Comparison of ENCODE assay signal across 9 mouse cellular contexts in the genomic region with DNA sequence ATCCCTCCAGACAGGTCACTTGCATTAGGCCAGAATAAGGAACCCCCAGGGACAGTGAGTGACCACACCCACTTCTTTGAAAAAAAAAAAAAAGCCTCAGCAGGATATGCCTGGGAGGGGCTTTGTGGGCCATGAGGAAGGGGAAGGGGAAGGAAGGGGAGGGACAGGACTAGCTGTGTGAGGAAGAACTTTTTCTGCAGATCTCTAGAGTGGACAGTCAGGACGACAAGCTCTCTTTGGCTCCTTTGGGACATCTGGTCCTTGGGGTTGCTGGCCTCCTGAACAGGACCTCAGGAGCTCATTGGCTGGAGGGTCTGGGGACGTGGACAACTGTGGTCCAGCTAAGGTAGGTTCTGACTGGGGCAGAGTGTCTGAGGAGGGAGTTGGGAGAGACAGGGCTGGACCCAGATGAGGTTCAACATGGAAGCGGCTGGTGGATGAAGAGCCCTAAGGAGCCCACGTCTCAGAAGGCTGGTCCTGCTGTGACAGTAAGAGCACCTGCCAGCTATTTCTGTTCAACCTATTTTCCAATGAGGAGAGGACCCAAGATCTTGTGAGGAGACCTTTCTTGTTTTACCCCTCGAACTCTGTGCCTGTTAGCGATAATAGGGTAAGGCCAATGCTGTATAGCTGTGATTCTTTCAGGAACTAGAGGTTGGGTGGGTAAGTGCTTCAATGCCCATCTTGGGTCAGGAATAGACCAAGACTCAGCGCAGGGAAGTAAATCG. TPM values are rescaled to one million over a fixed set of nuclear protein-coding genes. Genes with fewer than 3 reads are reported as not detected.
DNase-seq lines count a peak whose midpoint lies in the region; ATAC-seq lines count a peak whose summit lies in the region.
"Had no signal": no experiment of that assay in that cellular context is flagged by ENCODE, and none has a peak within 500 bp of the region (broad histone marks: within the 10 kb centered on the region; RNA-seq: fewer than 3 reads in every experiment).

A gene (plus strand): TSS at position 118 of the 728 bp plus-strand sequence.

- WGBS in hindbrain, embryonic 10.5 days: 86% methylated on average over 8 of the region's 8 CpGs
- 88% methylated on average over 8 of the region's 8 CpGs for WGBS in hindbrain, embryonic 12.5 days
- 81% methylated on average over 8 of the region's 8 CpGs for WGBS in heart, embryonic 16.5 days
- WGBS in limb, embryonic 15.5 days: 78% methylated on average over 8 of the region's 8 CpGs

- H3K9me3 ChIP-seq in hindbrain, embryonic 10.5 days: no peaks in the 10 kb centered on the region
- H3K9me3 ChIP-seq in hindbrain, embryonic 12.5 days (replicated peaks): no peaks in the 10 kb centered on the region
- no peaks in the 10 kb centered on the region for H3K9me3 ChIP-seq in heart, embryonic 16.5 days (replicated peaks; ENCODE audit: control insufficient read depth, low read length)
- no peaks in the 10 kb centered on the region for H3K9me3 ChIP-seq in limb, embryonic 15.5 days
- H3K9me3 ChIP-seq: embryonic facial prominence, embryonic 12.5 days had no signal

- no peak within 1 kb of the TSS for H3K9ac ChIP-seq in hindbrain, embryonic 12.5 days
- peak within 1 kb of the TSS; percentile 2; the same call in 1 of the 2 replicates for H3K9ac ChIP-seq in heart, embryonic 16.5 days (ENCODE audit: low read length)
- no peak within 1 kb of the TSS for H3K9ac ChIP-seq in limb, embryonic 15.5 days
- H3K9ac ChIP-seq: embryonic facial prominence, embryonic 12.5 days had no signal

- no peak within 1 kb of the TSS; the same call in 1 of the 2 replicates for H3K4me2 ChIP-seq in hindbrain, embryonic 12.5 days (replicated peaks)
- H3K4me2 ChIP-seq in heart, embryonic 16.5 days (ENCODE audit: low read depth, low read length): peak within 1 kb of the TSS; percentile 35
- peak within 1 kb of the TSS; percentile 5; the same call in 1 of the 2 replicates for H3K4me2 ChIP-seq in limb, embryonic 15.5 days
- H3K4me2 ChIP-seq: embryonic facial prominence, embryonic 12.5 days had no signal

- DNase-seq in hindbrain, embryonic 10.5 days (ENCODE audit: low spot score): no peak
- no peak for DNase-seq in urinary bladder, postnatal 10 days (ENCODE audit: low spot score)
- no peak for DNase-seq in spleen, adult 12 weeks (ENCODE audit: low spot score)
- DNase-seq in layer of hippocampus, postnatal 25 days (ENCODE audit: extremely low spot score in 1 of 2, low spot score in 1 of 2): no peak

- H3K27ac ChIP-seq in hindbrain, embryonic 10.5 days: 0 out of 2 replicates have a peak within 1 kb of the TSS, but pooled peaks have one; percentile 16
- H3K27ac ChIP-seq in hindbrain, embryonic 12.5 days: no peak within 1 kb of the TSS
- no peak within 1 kb of the TSS for H3K27ac ChIP-seq in heart, embryonic 16.5 days (ENCODE audit: low read length)
- H3K27ac ChIP-seq in limb, embryonic 15.5 days: no peak within 1 kb of the TSS
- H3K27ac ChIP-seq: embryonic facial prominence, embryonic 12.5 days had no signal

- no peaks in the 10 kb centered on the region for H3K36me3 ChIP-seq in hindbrain, embryonic 10.5 days
- no peaks in the 10 kb centered on the region for H3K36me3 ChIP-seq in hindbrain, embryonic 12.5 days
- no peaks in the 10 kb centered on the region for H3K36me3 ChIP-seq in heart, embryonic 16.5 days (ENCODE audit: control insufficient read depth, insufficient read depth)
- no peaks in the 10 kb centered on the region for H3K36me3 ChIP-seq in limb, embryonic 15.5 days
- H3K36me3 ChIP-seq: embryonic facial prominence, embryonic 12.5 days had no signal

- ATAC-seq in hindbrain, embryonic 12.5 days (ENCODE audit: low FRiP score): no peak
- ATAC-seq in heart, embryonic 16.5 days (replicated peaks; ENCODE audit: extremely low read depth, insufficient read depth, low FRiP score): 0 out of 2 replicates have a peak, but pooled peaks have one; percentile 34
- ATAC-seq in limb, embryonic 15.5 days (ENCODE audit: insufficient number of reproducible peaks, low FRiP score, low TSS enrichment, low read depth): 0 out of 2 replicates have a peak, but pooled peaks have one; percentile 41
- ATAC-seq in neutrophil, adult 5-6 weeks (ENCODE audit: extremely low read depth, insufficient number of reproducible peaks, low FRiP score, poor library complexity, severe bottlenecking): peak; percentile 50

- H3K4me1 ChIP-seq in hindbrain, embryonic 10.5 days (replicated peaks): peaks cover 10% of the 10 kb centered on the region
- H3K4me1 ChIP-seq in hindbrain, embryonic 12.5 days: 0 out of 2 replicates have a peak, but pooled peaks cover 5% of the 10 kb centered on the region
- peaks cover 11% of the 10 kb centered on the region for H3K4me1 ChIP-seq in heart, embryonic 16.5 days (ENCODE audit: control insufficient read depth, insufficient read depth, low read length)
- H3K4me1 ChIP-seq in limb, embryonic 15.5 days: peaks cover 3% of the 10 kb centered on the region; the same call in 1 of the 2 replicates
- H3K4me1 ChIP-seq: embryonic facial prominence, embryonic 12.5 days had no signal

- no peaks in the 10 kb centered on the region for H3K27me3 ChIP-seq in hindbrain, embryonic 10.5 days (ENCODE audit: insufficient read depth, poor library complexity, severe bottlenecking)
- no peaks in the 10 kb centered on the region for H3K27me3 ChIP-seq in hindbrain, embryonic 12.5 days
- H3K27me3 ChIP-seq in heart, embryonic 16.5 days (ENCODE audit: control insufficient read depth, insufficient read depth, low read length): peaks cover 3% of the 10 kb centered on the region; the same call in 1 of the 2 replicates
- H3K27me3 ChIP-seq in limb, embryonic 15.5 days: no peaks in the 10 kb centered on the region
- H3K27me3 ChIP-seq: embryonic facial prominence, embryonic 12.5 days had no signal

- H3K4me3 ChIP-seq in hindbrain, embryonic 10.5 days: no peak within 1 kb of the TSS
- no peak within 1 kb of the TSS for H3K4me3 ChIP-seq in hindbrain, embryonic 12.5 days
- peak within 1 kb of the TSS; percentile 37 for H3K4me3 ChIP-seq in heart, embryonic 16.5 days (ENCODE audit: low read length)
- peak within 1 kb of the TSS; percentile 14; the same call in 1 of the 2 replicates for H3K4me3 ChIP-seq in limb, embryonic 15.5 days
- H3K4me3 ChIP-seq: embryonic facial prominence, embryonic 12.5 days had no signal

RNA-seq across cellular contexts. Expression of the gene that starts here (rescaled TPM):
- 2.0 and 2.1 TPM in 2 replicates for polyA plus RNA-seq in hindbrain, embryonic 10.5 days (2016; fragmentation: Nextera tagmentation; extraction: Ambion mirVana)
- polyA plus RNA-seq in hindbrain, embryonic 12.5 days (2016; fragmentation: Nextera tagmentation; extraction: Ambion mirVana): 1.4 and 2.1 TPM in 2 replicates
- polyA plus RNA-seq in heart, embryonic 16.5 days (2015; fragmentation: Nextera tagmentation; extraction: Ambion mirVana): 5.6 and 7.7 TPM in 2 replicates
- 3.1 TPM in 2 replicates for polyA plus RNA-seq in limb, embryonic 15.5 days (2015; fragmentation: Nextera tagmentation; extraction: Ambion mirVana)
- total RNA-seq in neutrophil, adult 5-6 weeks (2017): 28.7 and 31.0 TPM in 2 replicates
- 1 to 10 TPM; 1.6 to 2.0 TPM for total RNA-seq in layer of hippocampus, postnatal 25 days (2021)

Comparison
In these comparisons a context has a peak if more than half of its experiments do, and no peak if none do; other contexts are left out.
1. H3K4me3 ChIP-seq: peak in heart, embryonic 16.5 days (single experiment) and limb, embryonic 15.5 days (single experiment); none in hindbrain, embryonic 10.5 days (single experiment) and hindbrain, embryonic 12.5 days (single experiment).